Mouse (Mus musculus): ENCODE data around the gene Rnf144b. TPM values are rescaled to one million over a fixed set of nuclear protein-coding genes. Genes with fewer than 3 reads are reported as not detected.

Rnf144b gene
- polyA plus RNA-seq, 1 experiment, result 5.1 TPM

DNA sequence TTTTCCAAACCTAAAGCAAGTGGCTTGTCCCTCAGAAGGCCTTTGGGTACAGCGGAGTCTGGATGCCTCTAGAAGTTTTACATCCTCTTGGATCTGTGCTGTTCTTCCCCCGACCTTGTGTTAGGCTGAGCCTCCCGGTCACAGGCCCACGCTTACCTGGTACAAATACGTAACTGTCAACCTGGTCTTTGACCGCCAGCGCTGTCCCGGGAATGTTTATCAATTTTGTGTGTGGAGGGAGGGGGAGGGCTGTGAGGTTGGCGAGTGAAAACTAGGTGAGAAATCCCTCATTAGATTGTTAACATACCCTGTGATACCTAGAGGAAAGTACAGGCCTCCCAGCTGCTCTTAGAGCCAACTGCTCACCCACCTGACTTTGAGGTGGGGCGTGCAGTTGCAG lies 27.5 kb downstream of the Rnf144b start:
- Histone ChIP-seq H3K27me3 (ENCODE audit: control insufficient read depth, insufficient read depth, low read length) (no peaks in the 10 kb centered on the region), H3K27ac (ENCODE audit: control insufficient read depth, insufficient read depth, low read length) (no peak overlapping the region), H3K4me1 (replicated peaks; ENCODE audit: control insufficient read depth, insufficient read depth, low read length) (no peaks in the 10 kb centered on the region; the same call in 1 of the 2 replicates), H3K36me3 (ENCODE audit: control insufficient read depth, insufficient read depth, low read length) (no peaks in the 10 kb centered on the region), H3K4me3 (ENCODE audit: control insufficient read depth, insufficient read depth, low read length) (no peak overlapping the region)
- no peak for TF ChIP-seq CTCF (IDR thresholded peaks at IDR 0.05; ENCODE audit: borderline replicate concordance, control insufficient read depth, extremely low read depth, insufficient read depth, low read length, poor library complexity)
- TF ChIP-seq POLR2A (IDR thresholded peaks at IDR 0.05; ENCODE audit: control insufficient read depth, extremely low read depth, insufficient read depth, low read length, poor library complexity), result no peak
- WGBS, result 95% methylated on average over 10 of the region's 10 CpGs
- no peak for DNase-seq

- no peak for TF ChIP-seq POLR2A (IDR thresholded peaks at IDR 0.05; ENCODE audit: control insufficient read depth, extremely low read depth, insufficient read depth, low read length, poor library complexity)
- Histone ChIP-seq H3K27me3 (ENCODE audit: control insufficient read depth, insufficient read depth, low read length) (no peaks in the 10 kb centered on the region), H3K27ac (ENCODE audit: control insufficient read depth, insufficient read depth, low read length) (no peak overlapping the region), H3K4me1 (replicated peaks; ENCODE audit: control insufficient read depth, insufficient read depth, low read length) (no peaks in the 10 kb centered on the region; the same call in 1 of the 2 replicates), H3K4me3 (ENCODE audit: control insufficient read depth, insufficient read depth, low read length) (no peak overlapping the region), H3K36me3 (ENCODE audit: control insufficient read depth, insufficient read depth, low read length) (no peaks in the 10 kb centered on the region)
- WGBS, result 92% methylated on average over 14 of the region's 14 CpGs
- DNase-seq, result no peak
These were observed 28.6 kb downstream of the Rnf144b start for GRCm38 (mm10) chr13:47151060-47151459.

- H3K27ac ChIP-seq (ENCODE audit: control insufficient read depth, insufficient read depth, low read length), result no peak overlapping the region
- 45% methylated on average over 7 of the region's 7 CpGs for WGBS
- no peaks in the 10 kb centered on the region for H3K27me3 ChIP-seq (ENCODE audit: control insufficient read depth, insufficient read depth, low read length)
- H3K4me1 ChIP-seq (replicated peaks; ENCODE audit: control insufficient read depth, insufficient read depth, low read length), result no peaks in the 10 kb centered on the region; the same call in 1 of the 2 replicates
- no peak for TF ChIP-seq POLR2A (IDR thresholded peaks at IDR 0.05; ENCODE audit: control insufficient read depth, extremely low read depth, insufficient read depth, low read length, poor library complexity)
- TF ChIP-seq CTCF (IDR thresholded peaks at IDR 0.05; ENCODE audit: borderline replicate concordance, control insufficient read depth, extremely low read depth, insufficient read depth, low read length, poor library complexity), result no peak
- no peak overlapping the region for H3K4me3 ChIP-seq (ENCODE audit: control insufficient read depth, insufficient read depth, low read length)
- peak; percentile 15 for DNase-seq
- H3K36me3 ChIP-seq (ENCODE audit: control insufficient read depth, insufficient read depth, low read length), result no peaks in the 10 kb centered on the region
These were observed 29.9 kb downstream of the Rnf144b start for GRCm38 (mm10) chr13:47152390-47152789.

- Histone ChIP-seq H3K36me3 (ENCODE audit: control insufficient read depth, insufficient read depth, low read length) (no peaks in the 10 kb centered on the region), H3K27me3 (ENCODE audit: control insufficient read depth, insufficient read depth, low read length) (no peaks in the 10 kb centered on the region), H3K27ac (ENCODE audit: control insufficient read depth, insufficient read depth, low read length) (no peak overlapping the region), H3K4me3 (ENCODE audit: control insufficient read depth, insufficient read depth, low read length) (no peak overlapping the region), H3K4me1 (replicated peaks; ENCODE audit: control insufficient read depth, insufficient read depth, low read length) (no peaks in the 10 kb centered on the region; the same call in 1 of the 2 replicates)
- no peak for TF ChIP-seq POLR2A (IDR thresholded peaks at IDR 0.05; ENCODE audit: control insufficient read depth, extremely low read depth, insufficient read depth, low read length, poor library complexity)
- TF ChIP-seq CTCF (IDR thresholded peaks at IDR 0.05; ENCODE audit: borderline replicate concordance, control insufficient read depth, extremely low read depth, insufficient read depth, low read length, poor library complexity), result no peak
- WGBS, result 93% methylated on average over 5 of the region's 5 CpGs
- DNase-seq, result no peak
These were observed 30.8 kb downstream of the Rnf144b start for GRCm38 (mm10) chr13:47153206-47153605.

- no peak for DNase-seq
- Histone ChIP-seq H3K4me1 (replicated peaks; ENCODE audit: control insufficient read depth, insufficient read depth, low read length) (no peaks in the 10 kb centered on the region; the same call in 1 of the 2 replicates), H3K27me3 (ENCODE audit: control insufficient read depth, insufficient read depth, low read length) (no peaks in the 10 kb centered on the region), H3K27ac (ENCODE audit: control insufficient read depth, insufficient read depth, low read length) (no peak overlapping the region), H3K36me3 (ENCODE audit: control insufficient read depth, insufficient read depth, low read length) (no peaks in the 10 kb centered on the region), H3K4me3 (ENCODE audit: control insufficient read depth, insufficient read depth, low read length) (no peak overlapping the region)
- 95% methylated on average over 4 of the region's 4 CpGs for WGBS
- no peak for TF ChIP-seq CTCF (IDR thresholded peaks at IDR 0.05; ENCODE audit: borderline replicate concordance, control insufficient read depth, extremely low read depth, insufficient read depth, low read length, poor library complexity)
- no peak for TF ChIP-seq POLR2A (IDR thresholded peaks at IDR 0.05; ENCODE audit: control insufficient read depth, extremely low read depth, insufficient read depth, low read length, poor library complexity)
These were observed 32.4 kb downstream of the Rnf144b start for GRCm38 (mm10) chr13:47154866-47155265.

DNA sequence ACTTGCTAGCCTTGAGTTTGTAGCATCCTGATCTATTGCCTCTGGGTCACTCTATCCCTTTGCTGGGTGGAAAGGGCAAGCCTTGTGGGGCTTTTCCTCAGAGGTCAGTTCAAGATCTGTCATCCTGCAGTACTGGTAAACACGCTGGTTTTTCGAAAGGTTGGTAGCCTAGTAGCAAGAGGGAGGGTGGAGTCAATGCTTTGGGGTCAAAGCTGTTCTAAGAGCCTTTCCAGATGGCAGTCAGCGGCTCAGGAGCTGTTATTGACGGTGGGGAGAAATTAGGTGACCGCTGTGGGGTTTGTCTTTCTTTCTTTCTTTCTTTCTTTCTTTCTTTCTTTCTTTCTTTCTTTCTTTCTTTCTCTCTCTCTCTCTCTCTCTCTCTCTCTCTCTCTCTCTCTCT lies 34.4 kb downstream of the Rnf144b start:
- TF ChIP-seq CTCF (IDR thresholded peaks at IDR 0.05; ENCODE audit: borderline replicate concordance, control insufficient read depth, extremely low read depth, insufficient read depth, low read length, poor library complexity) (no peak), POLR2A (IDR thresholded peaks at IDR 0.05; ENCODE audit: control insufficient read depth, extremely low read depth, insufficient read depth, low read length, poor library complexity) (no peak)
- no peak overlapping the region for H3K27ac ChIP-seq (ENCODE audit: control insufficient read depth, insufficient read depth, low read length)
- H3K36me3 ChIP-seq (ENCODE audit: control insufficient read depth, insufficient read depth, low read length), result no peaks in the 10 kb centered on the region
- H3K4me3 ChIP-seq (ENCODE audit: control insufficient read depth, insufficient read depth, low read length), result no peak overlapping the region
- H3K27me3 ChIP-seq (ENCODE audit: control insufficient read depth, insufficient read depth, low read length), result no peaks in the 10 kb centered on the region
- no peaks in the 10 kb centered on the region; the same call in 1 of the 2 replicates for H3K4me1 ChIP-seq (replicated peaks; ENCODE audit: control insufficient read depth, insufficient read depth, low read length)
- WGBS, result 90% methylated on average over 5 of the region's 5 CpGs
- no peak for DNase-seq

DNA sequence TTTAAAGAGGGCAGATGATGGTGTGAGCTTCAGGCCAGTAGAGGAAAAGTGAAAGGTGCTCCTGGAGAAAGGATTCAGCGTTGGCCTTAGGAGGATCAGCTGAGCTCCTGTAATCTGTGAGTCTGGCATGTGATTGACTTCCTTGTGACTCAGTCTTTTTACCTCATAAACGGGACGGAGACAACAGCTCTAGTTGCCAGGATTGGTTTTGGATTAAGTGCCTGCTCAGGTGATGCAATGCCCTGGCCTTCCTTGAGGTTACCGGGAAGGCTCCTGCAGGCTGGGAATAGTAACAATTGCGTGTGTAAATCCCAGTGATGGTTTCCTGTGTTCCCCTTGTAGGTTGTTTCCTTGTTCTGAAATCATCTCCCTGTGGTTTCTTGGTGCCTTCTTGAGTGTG lies 39.5 kb downstream of the Rnf144b start:
- DNase-seq, result no peak
- H3K4me1 ChIP-seq (replicated peaks; ENCODE audit: control insufficient read depth, insufficient read depth, low read length), result no peaks in the 10 kb centered on the region
- H3K27ac ChIP-seq (ENCODE audit: control insufficient read depth, insufficient read depth, low read length), result no peak overlapping the region
- H3K27me3 ChIP-seq (ENCODE audit: control insufficient read depth, insufficient read depth, low read length), result no peaks in the 10 kb centered on the region
- 93% methylated on average over 5 of the region's 5 CpGs for WGBS
- no peak for TF ChIP-seq CTCF (IDR thresholded peaks at IDR 0.05; ENCODE audit: borderline replicate concordance, control insufficient read depth, extremely low read depth, insufficient read depth, low read length, poor library complexity)
- TF ChIP-seq POLR2A (IDR thresholded peaks at IDR 0.05; ENCODE audit: control insufficient read depth, extremely low read depth, insufficient read depth, low read length, poor library complexity), result no peak
- no peak overlapping the region for H3K4me3 ChIP-seq (ENCODE audit: control insufficient read depth, insufficient read depth, low read length)
- no peaks in the 10 kb centered on the region for H3K36me3 ChIP-seq (ENCODE audit: control insufficient read depth, insufficient read depth, low read length)

Data from thymus, adult 2 months (tissue).